Mouse (Mus musculus) limb, embryonic 10.5 days (tissue): ENCODE results near the gene Rpl4. TPM values are rescaled to one million over a fixed set of nuclear protein-coding genes. Genes with fewer than 3 reads are reported as not detected.

Source experiments
- microRNA-seq: library from miRNA; unstranded; fragments of <30 nt; microRNA quantifications from one replicate; pipeline ENCODE4, GENCODE M21; 2017
- polyA plus RNA-seq: library from polyadenylated mRNA; unstranded; fragments of >200 nt; fragmentation: Nextera tagmentation; extraction: Ambion mirVana; gene quantifications from 2 replicates; pipeline ENCODE4 v1.2.1, GENCODE M21; 2016

Gene Rpl4
- polyA plus RNA-seq, 1 experiment from 2014 or later: 1,265 TPM

Small RNAs within 50 kb of the gene (microRNA-seq; reads per million reads assigned to microRNA genes)
- gene Gm24106: not detected

Other genes with a start within 250 kb of the Rpl4 start
- gene Smad6, start 151.3 kb upstream of the Rpl4 start, polyA plus RNA-seq: 10.9 and 11.4 TPM in 2 replicates
- not detected in 2 replicates for gene Lctl, start 56.2 kb upstream of the Rpl4 start, polyA plus RNA-seq
- gene Zwilch, start 271 bp upstream of the Rpl4 start, polyA plus RNA-seq: 47.1 and 52.1 TPM in 2 replicates
- gene Snapc5, start 5.9 kb downstream of the Rpl4 start, polyA plus RNA-seq: 28.6 and 31.5 TPM in 2 replicates
- gene Uchl4, start 61.8 kb downstream of the Rpl4 start, polyA plus RNA-seq: 3.5 and 3.7 TPM in 2 replicates
- gene Map2k1, start 80.3 kb downstream of the Rpl4 start, polyA plus RNA-seq: 76.5 and 82.6 TPM in 2 replicates
- 299 and 311 TPM in 2 replicates for gene Tipin, start 108.2 kb downstream of the Rpl4 start, polyA plus RNA-seq
- 18.7 and 23.6 TPM in 2 replicates for gene Dis3l, start 167.9 kb downstream of the Rpl4 start, polyA plus RNA-seq
- 1.1 and 1.7 TPM in 2 replicates for gene Megf11, start 212.3 kb downstream of the Rpl4 start, polyA plus RNA-seq